Mouse (Mus musculus) cerebellum, adult 11-12 months (tissue): ENCODE results near the gene Rnf223.

Experiments used
- DNase-seq: peaks from one replicate; pipeline ENCODE4 v3.0.0; 2022

Rnf223 gene

GRCm38 (mm10) chr4:156130436-156130835 is at the start of gene Rnf223:
TSS of gene Rnf223 (plus strand) at chr4:156130513.
- DNase-seq: no peak

- no peak for DNase-seq
These were observed 47.6 kb upstream of the Rnf223 start for GRCm38 (mm10) chr4:156082621-156083234.

GRCm38 (mm10) chr4:156083348-156083747 is 47.0 kb upstream of the Rnf223 start:
- no peak for DNase-seq

- no peak for DNase-seq
These were observed 46.0 kb upstream of the Rnf223 start for GRCm38 (mm10) chr4:156084096-156084879.

GRCm38 (mm10) chr4:156085256-156085655 is 45.1 kb upstream of the Rnf223 start:
- no peak for DNase-seq

- no peak for DNase-seq
These were observed 42.8 kb upstream of the Rnf223 start for GRCm38 (mm10) chr4:156087398-156088087.

- DNase-seq: no peak
These were observed 39.1 kb upstream of the Rnf223 start for GRCm38 (mm10) chr4:156091236-156091635.

- no peak for DNase-seq
These were observed 37.5 kb upstream of the Rnf223 start for GRCm38 (mm10) chr4:156092765-156093164.

- no peak for DNase-seq
These were observed 36.6 kb upstream of the Rnf223 start for GRCm38 (mm10) chr4:156093758-156094157.

- no peak for DNase-seq
These were observed 34.1 kb upstream of the Rnf223 start for GRCm38 (mm10) chr4:156096191-156096590.

GRCm38 (mm10) chr4:156097770-156098366 is 32.4 kb upstream of the Rnf223 start:
- DNase-seq: no peak

GRCm38 (mm10) chr4:156099427-156099826 is 30.9 kb upstream of the Rnf223 start:
- DNase-seq: no peak

GRCm38 (mm10) chr4:156100501-156100900 is 29.8 kb upstream of the Rnf223 start:
- no peak for DNase-seq

- no peak for DNase-seq
These were observed 28.8 kb upstream of the Rnf223 start for GRCm38 (mm10) chr4:156101481-156101903.

- DNase-seq: no peak
These were observed 27.0 kb upstream of the Rnf223 start for GRCm38 (mm10) chr4:156103342-156103741.

GRCm38 (mm10) chr4:156108606-156109546 is 21.4 kb upstream of the Rnf223 start:
- peak; percentile 56 for DNase-seq

- DNase-seq: peak; percentile 98
These were observed 20.6 kb upstream of the Rnf223 start, which contains the start of gene 9430015G10Rik for GRCm38 (mm10) chr4:156109570-156110331. TSS of gene 9430015G10Rik (plus strand) at chr4:156109982.

- DNase-seq: no peak
These were observed 6.2 kb upstream of the Rnf223 start for GRCm38 (mm10) chr4:156124077-156124476.

- no peak for DNase-seq
These were observed 4.9 kb upstream of the Rnf223 start for GRCm38 (mm10) chr4:156125393-156125792.

GRCm38 (mm10) chr4:156126841-156127240 is 3.5 kb upstream of the Rnf223 start:
- no peak for DNase-seq

- DNase-seq: no peak
These were observed 1.6 kb upstream of the Rnf223 start for GRCm38 (mm10) chr4:156128746-156129145.
